Mouse (Mus musculus): Measurements from ENCODE around the gene Echdc3.
A peak's percentile ranks its signal among the peaks of the same experiment; 100 is the strongest.

Echdc3 gene

DNA sequence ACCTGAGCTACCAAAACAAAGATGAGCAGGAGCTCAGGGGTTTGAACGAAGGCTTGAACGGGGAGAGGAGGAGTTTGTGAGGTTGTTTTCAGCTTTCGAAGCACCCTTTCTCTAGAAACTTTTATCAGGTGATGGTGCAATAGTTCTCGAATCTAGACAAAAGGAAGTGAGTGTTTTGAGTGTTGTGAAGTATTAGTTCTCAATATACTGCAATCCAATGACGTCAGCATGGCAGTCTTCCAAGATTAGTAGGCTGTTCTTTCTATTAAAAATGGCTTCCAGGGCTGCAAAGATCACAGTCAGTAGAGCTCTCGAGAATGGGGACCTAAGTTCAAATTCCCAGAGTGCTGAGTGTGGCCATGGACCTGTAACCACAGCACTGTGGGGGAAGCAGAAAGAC, 47.1 kb downstream of the Echdc3 start:
- no peak for DNase-seq

GRCm38 (mm10) chr2:6164606-6165290, 48.1 kb downstream of the Echdc3 start:
- DNase-seq: no peak

GRCm38 (mm10) chr2:6162366-6163040, 50.3 kb downstream of the Echdc3 start:
- DNase-seq: peak; percentile 23

DNA sequence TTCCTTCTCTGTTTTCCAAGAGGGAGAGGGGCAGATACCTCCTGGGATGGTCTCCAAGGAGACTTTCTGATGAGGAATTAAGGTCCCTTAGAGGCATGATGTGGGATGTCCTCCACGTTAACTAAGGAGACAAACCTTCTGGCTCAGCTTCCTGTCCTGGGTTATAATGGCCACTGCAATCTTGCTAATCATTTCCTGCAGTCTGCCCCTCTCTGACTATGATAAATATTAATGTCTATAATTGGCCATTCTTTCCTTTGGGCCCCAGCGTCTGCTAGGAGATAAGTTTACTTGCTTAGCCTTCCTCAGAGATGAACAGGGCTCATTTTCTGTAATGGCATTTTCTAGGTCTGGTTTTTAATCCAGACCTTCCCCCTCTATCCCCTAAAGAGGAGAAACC, 53.1 kb downstream of the Echdc3 start:
- DNase-seq: no peak

GRCm38 (mm10) chr2:6159219-6159618, 53.6 kb downstream of the Echdc3 start:
- DNase-seq: no peak

DNA sequence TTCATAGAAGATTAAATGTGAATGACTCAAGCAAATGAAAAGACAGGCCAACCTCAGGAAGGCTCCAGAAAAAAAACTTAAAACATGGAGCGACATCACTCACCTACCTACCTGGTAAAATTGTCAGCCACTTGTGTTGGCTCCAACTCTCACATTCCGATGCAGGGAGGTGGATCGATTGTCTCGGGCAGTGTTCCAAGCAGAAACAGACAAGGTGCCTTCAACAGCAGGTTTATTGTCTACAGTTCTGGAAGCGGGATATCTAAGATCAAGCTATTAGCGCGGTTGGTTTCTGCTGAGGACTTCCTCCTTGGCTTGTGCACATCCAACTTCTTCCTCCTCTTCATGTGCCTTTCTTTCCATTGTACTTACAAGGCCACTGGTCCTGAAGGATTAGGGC, 55.2 kb downstream of the Echdc3 start:
- no peak for DNase-seq

DNA sequence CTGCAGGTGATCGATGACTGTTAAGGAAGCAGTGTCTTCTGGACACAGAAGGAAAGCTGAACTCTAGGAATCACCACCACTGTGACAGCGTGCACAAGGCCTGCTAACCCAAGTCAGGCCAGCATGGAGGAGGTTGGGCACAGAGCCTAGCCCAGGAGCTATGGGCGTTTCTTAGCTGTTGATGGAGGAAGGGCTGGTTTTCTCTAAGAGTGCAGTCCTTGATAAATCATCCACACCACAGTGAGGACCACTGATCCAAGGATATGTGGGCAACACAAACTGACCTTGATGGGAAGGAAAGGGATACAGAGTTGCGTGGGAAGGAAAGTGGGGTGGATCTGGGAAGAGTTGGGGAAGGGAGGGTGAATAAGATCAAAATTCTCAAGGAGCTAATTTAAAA, 55.6 kb downstream of the Echdc3 start:
- DNase-seq: no peak

- no peak for DNase-seq
These were observed 63.0 kb downstream of the Echdc3 start for GRCm38 (mm10) chr2:6149801-6150200.

DNA sequence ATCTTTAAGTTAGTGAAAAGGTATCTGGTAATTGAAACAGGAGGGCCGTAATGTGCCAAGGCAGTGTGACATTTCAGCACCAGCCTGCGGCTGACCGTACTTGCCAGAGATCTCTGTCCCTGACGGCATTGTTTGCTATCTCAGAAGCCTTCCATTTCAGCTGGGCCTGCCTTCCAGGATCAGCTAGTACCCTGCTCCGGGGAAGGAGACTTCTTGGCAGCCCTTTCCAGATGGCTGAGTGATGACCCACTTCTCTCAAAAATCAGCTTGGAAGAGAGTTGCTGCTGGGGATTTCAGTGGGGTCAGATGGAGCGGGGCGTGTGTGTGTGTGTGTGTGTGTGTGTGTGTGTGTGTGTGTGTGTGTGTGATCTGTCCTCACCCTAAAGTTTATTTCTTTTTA, 65.9 kb downstream of the Echdc3 start:
- DNase-seq: no peak

- DNase-seq: no peak
These were observed 66.6 kb downstream of the Echdc3 start for GRCm38 (mm10) chr2:6146257-6146656.

GRCm38 (mm10) chr2:6145611-6146010, 67.2 kb downstream of the Echdc3 start:
- DNase-seq: no peak

- DNase-seq: no peak
These were observed 69.7 kb downstream of the Echdc3 start for GRCm38 (mm10) chr2:6142915-6143654.

DNA sequence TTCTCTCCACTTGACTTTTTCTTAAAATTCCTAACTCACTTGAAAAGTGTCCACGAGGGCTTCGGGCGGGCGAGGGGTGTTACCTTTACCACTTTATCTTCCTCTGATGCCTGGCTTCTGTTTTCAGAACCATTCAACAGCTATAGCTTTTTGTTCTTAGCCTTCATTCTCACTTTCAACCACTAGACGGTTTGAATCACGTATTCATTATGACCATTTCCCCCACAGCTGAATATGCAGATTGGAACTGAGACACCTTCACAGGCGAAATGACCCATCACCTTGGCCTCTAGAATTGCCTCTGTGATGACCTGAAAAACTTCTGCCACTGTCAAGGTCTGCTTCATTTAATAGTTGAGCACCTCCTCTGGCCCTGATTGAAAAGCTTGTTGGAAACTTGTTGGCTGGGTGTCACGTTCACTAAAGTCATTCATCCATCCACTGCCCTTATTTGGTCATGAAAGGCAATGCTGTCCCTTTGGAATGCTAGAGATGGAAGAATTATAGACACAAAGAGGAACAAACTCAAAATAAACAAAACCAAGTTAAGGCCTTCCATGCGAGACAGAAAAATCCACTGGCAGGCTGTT, 72.2 kb downstream of the Echdc3 start:
- peak; percentile 19 for DNase-seq
